Mouse (Mus musculus) T-helper 1 cell (primary cell): ENCODE results near the gene F12.

ENCODE experiments used
- in situ Hi-C: fragments of 300-600 bp; cut with MboI, MseI; formaldehyde crosslinking; loops from one replicate; pipeline ENCODE4 v1.15.1; 2025; ENCODE audit warnings: high pct_unique_total_duplicates

F12 gene

GRCm38 (mm10) chr13:55413333-55413732, 13.3 kb downstream of the F12 start:
- in situ Hi-C loops: no loop called here

GRCm38 (mm10) chr13:55412643-55413307, 13.8 kb downstream of the F12 start:
- in situ Hi-C loops: no loop called here

GRCm38 (mm10) chr13:55411826-55412225, 14.8 kb downstream of the F12 start:
- in situ Hi-C loops: no loop called here

GRCm38 (mm10) chr13:55408546-55409120, 18.0 kb downstream of the F12 start:
- in situ Hi-C loops: loop anchor here (5.0 kb wide), 1 partner anchor 114 kb away; no protein-coding TSS in a partner anchor

GRCm38 (mm10) chr13:55407341-55407740, 19.3 kb downstream of the F12 start:
- in situ Hi-C loops: loop anchor here (5.0 kb wide), 1 partner anchor 115 kb away; no protein-coding TSS in a partner anchor

- in situ Hi-C loops: loop anchor here (5.0 kb wide), 1 partner anchor 116 kb away; no protein-coding TSS in a partner anchor
Measured at GRCm38 (mm10) chr13:55405783-55406390, 20.7 kb downstream of the F12 start.

GRCm38 (mm10) chr13:55404853-55405782, 21.5 kb downstream of the F12 start:
- in situ Hi-C loops: loop anchor here (5.0 kb wide), 1 partner anchor 117 kb away; no protein-coding TSS in a partner anchor

GRCm38 (mm10) chr13:55403935-55404852, 22.4 kb downstream of the F12 start:
- in situ Hi-C loops: no loop called here

- in situ Hi-C loops: no loop called here
Measured at GRCm38 (mm10) chr13:55403266-55403665, 23.3 kb downstream of the F12 start.

- in situ Hi-C loops: no loop called here
Measured at GRCm38 (mm10) chr13:55400039-55400346, 26.6 kb downstream of the F12 start.

GRCm38 (mm10) chr13:55399300-55400038, 27.1 kb downstream of the F12 start:
- in situ Hi-C loops: no loop called here

GRCm38 (mm10) chr13:55398088-55398487, 28.5 kb downstream of the F12 start, which contains the start of gene Slc34a1:
Gene Slc34a1, plus strand, starts transcription at chr13:55398187.
- in situ Hi-C loops: no loop called here

GRCm38 (mm10) chr13:55392933-55393332, 33.7 kb downstream of the F12 start:
- in situ Hi-C loops: no loop called here

- in situ Hi-C loops: no loop called here
Measured at GRCm38 (mm10) chr13:55391626-55392029, 35.0 kb downstream of the F12 start.

- in situ Hi-C loops: no loop called here
Measured at GRCm38 (mm10) chr13:55390644-55391043, 35.9 kb downstream of the F12 start.

- in situ Hi-C loops: no loop called here
Measured at GRCm38 (mm10) chr13:55381790-55382189, 44.8 kb downstream of the F12 start.

GRCm38 (mm10) chr13:55378907-55379580, 47.5 kb downstream of the F12 start:
- in situ Hi-C loops: no loop called here

- in situ Hi-C loops: no loop called here
Measured at GRCm38 (mm10) chr13:55375877-55376276, 50.7 kb downstream of the F12 start.

- in situ Hi-C loops: no loop called here
Measured at GRCm38 (mm10) chr13:55374206-55374924, 52.2 kb downstream of the F12 start.
